Mouse (Mus musculus): ENCODE measurements around the gene Gm5565.
"Not testable (repeated sequence)": the region's sequence is repeated elsewhere in the genome, so short reads cannot be mapped to it uniquely, and the experiment has no call there.

Gm5565 gene

GRCm38 (mm10) chr5:146160439-146160838 is at the start of gene Gm5565:
Gene Gm5565, minus strand, starts transcription at chr5:146160539.
- not testable (repeated sequence) for DNase-seq (ENCODE audit: low spot score)

GRCm38 (mm10) chr5:146205537-146205936 is 45.2 kb upstream of the Gm5565 start:
- no peak for DNase-seq (ENCODE audit: low spot score)

GRCm38 (mm10) chr5:146203921-146204320 is 43.6 kb upstream of the Gm5565 start:
- no peak for DNase-seq (ENCODE audit: low spot score)

- DNase-seq (ENCODE audit: low spot score) = no peak
These were observed 40.2 kb upstream of the Gm5565 start for GRCm38 (mm10) chr5:146200580-146200979.

GRCm38 (mm10) chr5:146199540-146199939 is 39.2 kb upstream of the Gm5565 start:
- no peak for DNase-seq (ENCODE audit: low spot score)

- DNase-seq (ENCODE audit: low spot score) = no peak
These were observed 38.7 kb upstream of the Gm5565 start for GRCm38 (mm10) chr5:146199073-146199472.

- DNase-seq (ENCODE audit: low spot score) = no peak
These were observed 33.0 kb upstream of the Gm5565 start for GRCm38 (mm10) chr5:146193360-146193759.

- DNase-seq (ENCODE audit: low spot score) = no peak
These were observed 30.3 kb upstream of the Gm5565 start for GRCm38 (mm10) chr5:146190501-146191269.

GRCm38 (mm10) chr5:146190093-146190492 is 29.8 kb upstream of the Gm5565 start:
- DNase-seq (ENCODE audit: low spot score) = no peak

- no peak for DNase-seq (ENCODE audit: low spot score)
These were observed 28.4 kb upstream of the Gm5565 start for GRCm38 (mm10) chr5:146188712-146189111.

- no peak for DNase-seq (ENCODE audit: low spot score)
These were observed 27.8 kb upstream of the Gm5565 start for GRCm38 (mm10) chr5:146188144-146188543.

- DNase-seq (ENCODE audit: low spot score) = peak; percentile 59
These were observed 27.1 kb upstream of the Gm5565 start for GRCm38 (mm10) chr5:146187441-146187840.

- not testable (repeated sequence) for DNase-seq (ENCODE audit: low spot score)
These were observed 24.9 kb upstream of the Gm5565 start, which contains the start of gene 1700001J03Rik for GRCm38 (mm10) chr5:146185204-146185603. Gene 1700001J03Rik, minus strand, starts transcription at chr5:146185304.

- DNase-seq (ENCODE audit: low spot score) = not testable (repeated sequence)
These were observed 12.4 kb upstream of the Gm5565 start for GRCm38 (mm10) chr5:146172744-146173143.

GRCm38 (mm10) chr5:146170621-146171020 is 10.3 kb upstream of the Gm5565 start, which contains the start of gene Gm6309:
Gene Gm6309, minus strand, starts transcription at chr5:146170721.
- DNase-seq (ENCODE audit: low spot score) = not testable (repeated sequence)

- not testable (repeated sequence) for DNase-seq (ENCODE audit: low spot score)
These were observed 2.0 kb downstream of the Gm5565 start for GRCm38 (mm10) chr5:146158326-146158725.

GRCm38 (mm10) chr5:146150454-146150853 is 9.9 kb downstream of the Gm5565 start:
- DNase-seq (ENCODE audit: low spot score) = no peak

- DNase-seq (ENCODE audit: low spot score) = no peak
These were observed 12.4 kb downstream of the Gm5565 start for GRCm38 (mm10) chr5:146147903-146148302.
